8 mouse cellular contexts compared by ENCODE assay signal in the genomic region with DNA sequence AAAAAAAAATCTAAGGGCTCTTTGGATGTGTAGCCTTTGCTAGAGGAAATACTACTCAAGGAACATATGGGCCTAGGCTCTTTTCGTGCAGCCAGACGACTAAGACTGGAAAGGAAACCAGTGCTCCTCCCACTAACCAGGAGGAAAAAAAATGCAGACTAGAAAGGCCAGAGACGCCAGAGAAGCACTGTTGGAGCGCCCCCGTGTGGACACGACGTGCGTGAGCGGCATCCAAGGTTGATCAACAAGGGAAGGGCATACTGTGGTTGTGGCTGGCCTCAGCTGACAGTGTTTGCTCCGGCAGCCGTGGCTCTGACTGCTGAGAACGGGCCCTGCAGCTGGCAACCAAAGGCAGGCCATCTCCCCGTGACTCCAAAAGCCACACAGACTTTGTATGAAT. TPM values are rescaled to one million over a fixed set of nuclear protein-coding genes. Genes with fewer than 3 reads are reported as not detected.
DNase-seq lines count a peak whose midpoint lies in the region; ATAC-seq lines count a peak whose summit lies in the region.

No protein-coding gene starts in this region.

- peak; percentile 86 for ATAC-seq in inflammation-experienced regulatory T-cells, adult 6 months
- ATAC-seq in megakaryocyte progenitor cell, adult 5-6 weeks (replicated peaks; ENCODE audit: poor library complexity) = peak; percentile 95

- peak; percentile 95 to 97 for DNase-seq in adrenal gland, adult 18-20 months (ENCODE audit: low spot score in 2 of 2)
- DNase-seq in embryo, embryonic 10.5 days (ENCODE audit: low spot score) = peak; percentile 97
- peak; percentile 92 for DNase-seq in gastrocnemius, postnatal 25 days
- peak; percentile 85 to 98 for DNase-seq in left cerebral cortex, adult 9 months (ENCODE audit: low spot score in 2 of 2)
- peak; percentile 96 to 97 for DNase-seq in right cerebral cortex, postnatal 10 days (ENCODE audit: low spot score in 2 of 2)
- peak; percentile 97 for DNase-seq in urinary bladder, postnatal 14 days (ENCODE audit: low spot score)

RNA-seq across cellular contexts. Expression of gene Apol7a, which starts 30.8 kb away (rescaled TPM):
- total RNA-seq in adrenal gland, adult 18-20 months (2021) = under 1 TPM in 1 of 2 experiments, not detected in 1; 0.22 TPM
- total RNA-seq in gastrocnemius, postnatal 25 days (2021) = under 1 TPM; 0.31 to 0.46 TPM
- polyA plus RNA-seq in inflammation-experienced regulatory T-cells, adult 6 months (2017; shearing (Covaris generic)) = not detected
- total RNA-seq in megakaryocyte progenitor cell, adult 5-6 weeks (2015) = not detected in 2 replicates
- total RNA-seq in megakaryocyte progenitor cell, adult 5-6 weeks (2017) = not detected in 2 replicates

RNA-seq across cellular contexts. Expression of gene Apol9a, which starts 42.8 kb away (rescaled TPM):
- 1 to 10 TPM in 1 of 2 experiments, under 1 TPM in 1; 0.70 to 2.2 TPM for total RNA-seq in adrenal gland, adult 18-20 months (2021)
- not detected for total RNA-seq in gastrocnemius, postnatal 25 days (2021)
- 10 to 100 TPM in 1 of 3 experiments, 1 to 10 TPM in 1, under 1 TPM in 1; 0.49 to 10.2 (median 6.8) TPM for polyA plus RNA-seq in inflammation-experienced regulatory T-cells, adult 6 months (2017; shearing (Covaris generic))
- total RNA-seq in megakaryocyte progenitor cell, adult 5-6 weeks (2015) = not detected in 2 replicates
- not detected in 2 replicates for total RNA-seq in megakaryocyte progenitor cell, adult 5-6 weeks (2017)

Comparison
In these comparisons a context has a peak if more than half of its experiments do, and no peak if none do; other contexts are left out.
1. Peak in every context shown above with its lines: DNase-seq and ATAC-seq.